ENCODE assay signal across 29 mouse cellular contexts in the genomic region with DNA sequence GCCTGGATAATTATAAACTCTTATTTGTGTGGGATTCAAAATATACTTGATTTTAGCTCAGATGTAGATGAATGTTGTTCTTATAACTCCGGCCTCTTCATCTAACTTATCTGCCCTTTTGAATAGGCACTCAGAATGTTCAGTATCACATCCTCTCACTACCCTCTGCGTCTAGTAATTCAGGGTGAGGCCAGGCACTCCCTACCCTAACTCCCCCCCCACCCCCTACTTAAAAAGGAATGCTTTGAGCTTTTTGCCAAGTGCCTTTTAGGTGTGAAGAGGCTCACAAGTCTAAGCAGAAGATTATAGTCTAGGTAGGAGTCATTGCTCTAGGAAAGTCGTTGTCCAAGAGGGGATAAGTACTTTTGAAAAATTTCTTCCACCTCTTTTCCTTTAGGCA.
"Had no signal": no experiment of that assay in that cellular context is flagged by ENCODE, and none has a peak within 500 bp of the region (broad histone marks: within the 10 kb centered on the region; RNA-seq: fewer than 3 reads in every experiment).

No protein-coding gene starts in this region.

- H3K9ac ChIP-seq: embryonic facial prominence, embryonic 12.5 days; embryonic facial prominence, embryonic 13.5 days; embryonic facial prominence, embryonic 15.5 days; forebrain, embryonic 12.5 days; forebrain, embryonic 13.5 days; forebrain, embryonic 15.5 days; forebrain, postnatal 0 days had no signal

- DNase-seq: cerebellum, adult 2 months; cerebellum, adult 8-10 months; cerebellum, adult 9-10 months; cerebellum, adult 9-11 months; cerebellum, postnatal 10 days; cerebellum, postnatal 14 days; cerebellum, postnatal 25 days; cerebellum, postnatal 36 days; embryo, embryonic 11 days; forebrain, postnatal 0 days; gastrocnemius, adult 2 months; gastrocnemius, postnatal 10 days; gastrocnemius, postnatal 14 days; gastrocnemius, postnatal 25 days; gastrocnemius, postnatal 36 days; heart, adult 11 months; heart, adult 18-20 months; heart, adult 2 months had no signal

- ATAC-seq: forebrain, embryonic 13.5 days; forebrain, embryonic 14.5 days; forebrain, embryonic 15.5 days; forebrain, embryonic 16.5 days; forebrain, postnatal 0 days had no signal

- H3K9me3 ChIP-seq: embryonic facial prominence, embryonic 10.5 days; embryonic facial prominence, embryonic 12.5 days; embryonic facial prominence, embryonic 13.5 days; embryonic facial prominence, embryonic 15.5 days; forebrain, embryonic 10.5 days; forebrain, embryonic 12.5 days; forebrain, embryonic 13.5 days; forebrain, embryonic 15.5 days had no signal

- H3K27me3 ChIP-seq: embryonic facial prominence, embryonic 12.5 days; embryonic facial prominence, embryonic 13.5 days; embryonic facial prominence, embryonic 15.5 days; forebrain, embryonic 12.5 days; forebrain, embryonic 13.5 days; forebrain, embryonic 15.5 days had no signal

- H3K27ac ChIP-seq: embryonic facial prominence, embryonic 10.5 days; embryonic facial prominence, embryonic 12.5 days; embryonic facial prominence, embryonic 13.5 days; embryonic facial prominence, embryonic 15.5 days; forebrain, embryonic 10.5 days; forebrain, embryonic 12.5 days; forebrain, embryonic 13.5 days; forebrain, embryonic 15.5 days; gastrocnemius, adult 2 months; heart, adult 2 months had no signal

- H3K4me2 ChIP-seq: embryonic facial prominence, embryonic 12.5 days; embryonic facial prominence, embryonic 13.5 days; embryonic facial prominence, embryonic 15.5 days; forebrain, embryonic 12.5 days; forebrain, embryonic 13.5 days; forebrain, embryonic 15.5 days had no signal

- H3K4me3 ChIP-seq: embryonic facial prominence, embryonic 10.5 days; embryonic facial prominence, embryonic 12.5 days; embryonic facial prominence, embryonic 13.5 days; embryonic facial prominence, embryonic 15.5 days; erythroblast, embryonic 14.5 days; forebrain, embryonic 10.5 days; forebrain, embryonic 12.5 days; forebrain, embryonic 13.5 days; forebrain, embryonic 15.5 days; gastrocnemius, adult 2 months; heart, adult 2 months had no signal

- H3K4me1 ChIP-seq: embryonic facial prominence, embryonic 10.5 days; embryonic facial prominence, embryonic 12.5 days; embryonic facial prominence, embryonic 13.5 days; embryonic facial prominence, embryonic 15.5 days; forebrain, embryonic 10.5 days; forebrain, embryonic 12.5 days; forebrain, embryonic 13.5 days; forebrain, embryonic 15.5 days had no signal

- H3K36me3 ChIP-seq: embryonic facial prominence, embryonic 10.5 days; embryonic facial prominence, embryonic 12.5 days; embryonic facial prominence, embryonic 13.5 days; embryonic facial prominence, embryonic 15.5 days; forebrain, embryonic 10.5 days; forebrain, embryonic 12.5 days; forebrain, embryonic 15.5 days had no signal
